Mouse (Mus musculus): ENCODE results near the gene Mrpl20. TPM values are rescaled to one million over a fixed set of nuclear protein-coding genes. Genes with fewer than 3 reads are reported as not detected.

The Mrpl20 gene
- total RNA-seq, 2 experiments from 2014 or later, result 83.0 to 87.4 TPM

GRCm38 (mm10) chr4:155854991-155855390 lies 52.3 kb downstream of the Mrpl20 start:
- DNase-seq, result no peak

- no peak for DNase-seq
Observed at GRCm38 (mm10) chr4:155856071-155856470, 53.4 kb downstream of the Mrpl20 start.

- DNase-seq, result no peak
Observed at GRCm38 (mm10) chr4:155856881-155857280, 54.2 kb downstream of the Mrpl20 start.

GRCm38 (mm10) chr4:155859318-155859717 lies 56.6 kb downstream of the Mrpl20 start:
- no peak for DNase-seq

Small RNA genes within 50 kb of the gene (microRNA-seq; reads per million reads assigned to microRNA genes)
- 0 reads per million in 2 experiments for gene Gm27743

Other genes starting within 250 kb of the Mrpl20 start
- 10 to 100 TPM; 65.8 to 71.5 TPM for gene Nadk, start 240.5 kb upstream of the Mrpl20 start, total RNA-seq (2021)
- 10 to 100 TPM; 40.1 to 41.0 TPM for gene Slc35e2, start 201.5 kb upstream of the Mrpl20 start, total RNA-seq (2021)
- gene Cdk11b, start 178.0 kb upstream of the Mrpl20 start, total RNA-seq (2021), result 10 to 100 TPM; 43.6 to 46.8 TPM
- not detected for gene Gm10563, start 157.5 kb upstream of the Mrpl20 start, total RNA-seq (2021)
- gene Mmp23, start 149.5 kb upstream of the Mrpl20 start, total RNA-seq (2021), result 1 to 10 TPM; 3.9 to 6.4 TPM
- 100 to 1,000 TPM in 1 of 2 experiments, 10 to 100 TPM in 1; 96.8 to 109 TPM for gene Mib2, start 133.7 kb upstream of the Mrpl20 start, total RNA-seq (2021)
- gene Fndc10, start 108.5 kb upstream of the Mrpl20 start, total RNA-seq (2021), result 10 to 100 TPM; 21.8 to 23.0 TPM
- 10 to 100 TPM; 78.3 to 82.6 TPM for gene Ssu72, start 98.1 kb upstream of the Mrpl20 start, total RNA-seq (2021)
- 10 to 100 TPM; 34.7 to 35.1 TPM for gene Tmem240, start 68.1 kb upstream of the Mrpl20 start, total RNA-seq (2021)
- gene Atad3a, start 41.8 kb upstream of the Mrpl20 start, total RNA-seq (2021), result 10 to 100 TPM; 51.8 to 54.0 TPM
- 10 to 100 TPM; 10.5 to 11.3 TPM for gene Vwa1, start 28.2 kb upstream of the Mrpl20 start, total RNA-seq (2021)
- 10 to 100 TPM; 29.6 to 31.8 TPM for gene Tmem88b, start 17.0 kb upstream of the Mrpl20 start, total RNA-seq (2021)
- gene Ankrd65, start 12.4 kb upstream of the Mrpl20 start, total RNA-seq (2021), result not detected
- gene Ccnl2, start 9.6 kb downstream of the Mrpl20 start, total RNA-seq (2021), result 100 to 1,000 TPM in 1 of 2 experiments, 10 to 100 TPM in 1; 87.0 to 106 TPM
- gene Aurkaip1, start 28.4 kb downstream of the Mrpl20 start, total RNA-seq (2021), result 10 to 100 TPM; 88.4 to 98.2 TPM
- gene Mxra8, start 36.8 kb downstream of the Mrpl20 start, total RNA-seq (2021), result 1 to 10 TPM; 5.6 to 8.1 TPM
- gene Dvl1, start 44.5 kb downstream of the Mrpl20 start, total RNA-seq (2021), result 10 to 100 TPM; 75.6 to 76.6 TPM
- under 1 TPM; 0.15 to 0.48 TPM for gene Tas1r3, start 60.5 kb downstream of the Mrpl20 start, total RNA-seq (2021)
- 10 to 100 TPM; 24.5 to 24.9 TPM for gene Cptp, start 66.6 kb downstream of the Mrpl20 start, total RNA-seq (2021)
- gene Ints11, start 66.7 kb downstream of the Mrpl20 start, total RNA-seq (2021), result 10 to 100 TPM; 35.7 to 36.9 TPM
- 10 to 100 TPM; 56.8 to 59.9 TPM for gene Pusl1, start 88.9 kb downstream of the Mrpl20 start, total RNA-seq (2021)
- 100 to 1,000 TPM; 109 to 128 TPM for gene Acap3, start 88.9 kb downstream of the Mrpl20 start, total RNA-seq (2021)
- gene Ube2j2, start 141.0 kb downstream of the Mrpl20 start, total RNA-seq (2021), result 10 to 100 TPM; 66.2 to 74.1 TPM
- 10 to 100 TPM; 12.7 to 18.6 TPM for gene C1qtnf12, start 159.4 kb downstream of the Mrpl20 start, total RNA-seq (2021)
- 10 to 100 TPM in 1 of 2 experiments, 1 to 10 TPM in 1; 9.7 to 10.6 TPM for gene B3galt6, start 189.8 kb downstream of the Mrpl20 start, total RNA-seq (2021)
- gene Sdf4, start 190.0 kb downstream of the Mrpl20 start, total RNA-seq (2021), result 100 to 1,000 TPM; 178 to 190 TPM
- gene Tnfrsf4, start 211.0 kb downstream of the Mrpl20 start, total RNA-seq (2021), result 1 to 10 TPM; 2.3 to 2.5 TPM
- not detected for gene Tnfrsf18, start 223.3 kb downstream of the Mrpl20 start, total RNA-seq (2021)

Data from layer of hippocampus, postnatal 36 days (tissue).